Mouse (Mus musculus) spleen, postnatal 36 days (tissue): Measurements from ENCODE around the gene Pithd1.

Experiments used
- DNase-seq, 2 experiments: peaks; one replicate each; pipeline ENCODE4 v3.0.0; 2022; ENCODE audit warnings: low spot score in 2 of 2, mixed read lengths in 1 of 2

The Pithd1 gene

DNA sequence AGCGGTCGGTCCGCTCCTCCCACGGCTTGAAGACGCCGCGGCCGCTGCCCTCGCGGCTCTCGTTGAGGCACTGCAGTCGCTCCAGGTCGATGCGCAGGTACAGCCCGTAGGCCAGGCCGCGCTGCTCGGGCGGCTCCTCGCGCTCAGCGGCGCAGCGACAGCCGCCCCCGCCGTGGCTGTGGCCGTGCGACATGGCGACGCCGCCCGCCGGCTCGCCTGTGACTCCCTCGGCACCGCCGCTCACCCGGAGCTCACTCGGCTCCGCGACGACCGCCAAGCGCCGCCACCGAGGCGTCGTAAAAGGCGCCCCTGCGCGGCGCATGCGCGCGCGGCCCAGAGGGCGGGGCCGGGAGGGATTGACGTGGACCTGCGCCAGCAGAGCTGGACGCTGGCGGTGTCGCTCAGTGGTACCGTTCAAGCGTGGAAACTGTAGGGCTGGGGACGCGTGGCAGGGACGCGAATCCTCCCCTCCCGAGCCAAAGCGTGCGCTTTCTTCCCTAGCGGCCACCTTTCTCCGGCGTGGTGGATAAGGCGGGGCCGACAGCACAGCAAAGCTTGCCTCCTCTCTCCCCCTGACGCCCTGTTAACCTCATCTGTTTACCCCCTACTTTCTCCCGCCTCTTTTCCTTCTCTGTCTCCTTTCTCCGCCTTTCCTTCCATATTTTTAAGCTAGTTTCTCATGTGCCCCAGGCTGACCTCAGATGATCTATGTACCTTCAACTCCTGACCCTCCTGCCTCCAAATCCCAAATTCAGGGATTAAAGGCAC, at the start of gene Pithd1:
Pithd1 (minus strand) TSS at position 322 of the 768 bp plus-strand sequence.
- peak; percentile 93 for DNase-seq

DNA sequence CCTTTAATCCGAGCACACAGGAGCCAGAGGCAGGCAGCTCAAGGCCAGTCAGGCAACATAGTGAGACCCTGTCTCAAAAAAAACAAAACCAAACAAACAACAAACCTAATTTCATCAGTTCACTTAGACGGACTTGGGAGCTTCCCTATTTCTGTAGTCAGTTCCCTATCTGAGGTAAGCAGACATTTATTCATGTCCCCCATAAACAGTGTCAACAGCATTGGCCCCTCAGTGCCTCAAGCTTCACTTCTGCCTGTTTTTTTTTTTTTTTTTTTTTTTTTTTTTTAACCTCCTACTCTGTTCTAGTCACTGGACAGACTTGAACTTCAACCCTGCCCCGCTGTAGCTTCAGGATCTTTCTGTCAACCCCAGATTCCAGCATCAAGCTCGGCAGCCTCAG, 48.0 kb upstream of the Pithd1 start:
- no peak for DNase-seq

DNA sequence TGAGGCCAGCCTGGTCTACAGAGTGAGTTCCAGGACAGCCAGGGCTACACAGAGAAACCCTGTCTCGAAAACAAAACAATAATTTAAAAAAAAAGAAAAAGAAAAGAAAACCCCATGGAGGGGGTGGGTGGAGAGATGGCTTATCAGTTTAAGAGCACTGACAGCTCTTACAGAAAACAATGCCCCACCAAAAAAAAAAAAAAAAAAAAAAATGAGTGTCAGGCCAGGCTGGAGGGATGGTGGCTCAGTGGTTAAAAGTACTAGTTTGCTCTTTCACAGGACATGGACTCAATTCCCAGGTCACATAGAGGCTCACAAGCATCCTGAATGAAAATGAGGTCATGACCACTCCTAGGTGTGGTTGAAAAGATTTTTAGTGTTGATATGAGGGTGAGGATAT, 46.2 kb upstream of the Pithd1 start:
- DNase-seq, result no peak

DNA sequence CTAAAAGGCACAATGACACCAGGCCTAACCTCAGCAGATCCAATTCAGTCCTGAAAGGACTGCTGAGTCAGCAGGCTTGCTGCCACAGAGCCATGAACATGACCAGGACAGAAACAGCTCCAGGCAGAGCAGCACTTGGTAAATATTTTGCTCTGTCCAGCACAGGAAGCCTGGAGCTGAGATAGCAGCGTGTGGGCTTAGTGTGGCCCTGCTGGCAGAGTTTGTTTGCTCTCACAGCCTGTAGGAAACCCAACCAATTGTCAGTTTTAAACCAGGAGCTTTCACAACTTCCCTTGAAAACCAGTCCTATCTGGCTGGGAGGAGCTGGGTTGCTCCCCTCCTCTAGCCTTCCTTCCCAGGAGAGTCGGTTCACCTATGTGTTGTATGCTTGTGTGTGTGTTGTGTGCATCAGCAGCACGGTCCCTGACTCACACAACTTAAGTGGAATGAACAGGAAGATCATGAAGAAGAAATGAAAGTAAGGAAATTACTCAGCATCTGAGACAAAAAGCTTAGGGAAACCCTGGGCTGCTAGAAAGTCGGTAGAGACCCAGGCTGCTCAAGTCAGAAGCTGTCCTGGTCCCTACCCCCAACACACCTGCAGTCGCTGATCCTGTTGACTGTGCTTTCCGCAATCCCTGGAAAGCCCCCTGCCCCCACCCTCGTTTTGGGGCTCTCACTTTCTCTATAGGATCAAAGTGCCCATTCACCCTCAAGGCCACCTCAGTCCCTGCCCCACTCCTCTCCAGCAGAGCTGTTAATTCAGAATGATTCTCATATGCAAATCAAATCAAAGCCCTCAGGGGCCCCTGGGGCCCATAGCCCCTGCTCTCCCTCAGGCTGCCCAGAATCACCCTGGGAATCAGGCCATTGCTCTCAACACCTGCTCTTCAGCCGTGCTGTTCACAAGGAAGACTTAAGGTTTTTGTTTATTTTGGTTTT, 44.2 kb upstream of the Pithd1 start:
- peak in 1 of 2 experiments; percentile 10 for DNase-seq

DNA sequence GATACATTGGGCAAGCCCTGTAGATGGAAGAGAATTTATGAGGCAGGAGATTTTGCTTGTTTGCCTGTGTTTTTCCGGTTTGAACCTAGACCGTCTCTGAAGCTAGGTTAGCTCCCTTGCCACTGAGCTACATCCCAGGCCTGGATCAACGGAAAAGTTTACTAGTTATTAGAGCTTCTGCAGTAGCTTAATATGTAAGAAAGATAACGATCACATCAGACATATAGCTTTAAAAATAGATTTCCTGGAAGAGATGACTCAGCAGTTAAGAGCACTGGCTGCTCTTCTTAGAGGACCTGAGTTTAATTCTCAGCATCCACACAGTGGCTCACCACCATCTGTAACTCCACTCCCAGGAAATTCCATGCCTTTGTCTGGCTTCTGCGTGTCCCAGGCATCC, 41.6 kb upstream of the Pithd1 start:
- DNase-seq, result no peak

DNA sequence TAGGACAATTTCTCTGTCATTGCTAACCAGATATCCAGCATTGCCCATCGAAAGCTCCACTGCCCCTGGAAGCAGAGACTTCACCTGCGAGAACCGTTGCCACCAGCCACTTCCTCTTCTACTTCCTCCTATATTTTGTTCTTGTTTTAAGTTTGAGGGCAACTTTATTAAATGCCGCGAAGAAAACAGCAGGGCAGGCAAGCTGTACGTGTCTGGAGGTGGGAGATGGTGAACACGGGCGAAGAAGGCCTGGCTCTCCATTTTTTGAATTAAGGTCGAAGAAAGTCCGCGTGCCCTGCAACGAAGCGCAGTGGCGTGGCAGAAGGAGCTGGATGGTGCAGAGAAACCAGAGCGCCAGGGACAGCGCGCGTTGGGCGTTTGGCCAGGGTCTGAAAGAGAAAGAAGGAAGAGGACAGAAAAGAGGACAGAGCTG, 41.1 kb upstream of the Pithd1 start:
- DNase-seq, result peak; percentile 60 to 69

DNA sequence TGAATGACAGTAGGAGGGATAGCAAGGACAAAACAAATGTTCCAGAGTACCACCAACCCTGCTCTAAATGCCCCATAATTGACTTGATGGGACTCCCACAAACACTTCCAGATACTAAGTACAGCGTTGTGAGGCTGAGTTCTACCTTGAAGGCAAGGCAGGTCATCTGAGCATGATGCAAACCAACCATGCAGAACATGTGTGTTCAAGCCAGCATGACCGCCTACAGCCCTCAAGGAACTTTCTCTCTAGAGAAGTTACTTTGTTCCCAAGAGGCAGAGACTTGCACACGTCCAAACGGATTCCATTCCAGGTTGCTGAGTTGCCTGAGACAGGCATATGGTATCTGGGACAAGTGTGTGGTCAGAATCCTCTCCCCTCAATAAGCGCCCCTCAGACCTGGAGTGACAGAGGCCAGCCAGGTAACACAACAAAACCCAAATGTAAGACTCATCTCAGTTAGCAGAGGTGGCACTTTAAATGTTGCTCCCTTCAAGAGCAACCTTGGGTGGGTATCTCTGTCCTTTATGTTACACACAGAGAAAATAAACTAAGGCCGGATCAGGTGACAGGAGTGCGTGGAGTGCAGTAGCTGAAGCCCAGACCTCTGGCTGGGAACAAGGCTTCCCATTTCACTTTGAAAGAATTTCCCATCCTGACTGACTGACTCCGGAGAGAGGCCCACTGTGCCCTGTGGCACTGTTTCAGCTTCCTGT, 40.5 kb upstream of the Pithd1 start:
- DNase-seq, result peak; percentile 21 to 30

DNA sequence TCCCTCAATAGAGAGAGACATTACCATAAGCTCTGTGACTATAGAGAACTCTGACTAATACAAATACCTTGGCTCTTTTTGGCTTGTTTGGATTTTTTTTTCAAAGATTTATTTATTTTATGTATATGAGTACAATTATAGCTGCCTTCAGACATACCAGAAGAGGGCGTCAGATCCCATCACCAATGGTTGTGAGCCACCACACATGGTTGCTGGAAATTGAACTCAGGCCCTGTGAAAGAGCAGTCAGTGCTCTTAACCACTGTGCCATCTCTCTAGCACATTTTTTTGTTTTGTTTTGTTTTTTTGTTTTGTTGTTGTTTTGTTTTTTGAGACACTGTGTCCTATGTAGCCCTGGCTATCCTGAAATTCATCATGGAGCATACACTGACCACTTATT, 38.3 kb upstream of the Pithd1 start:
- no peak for DNase-seq

DNA sequence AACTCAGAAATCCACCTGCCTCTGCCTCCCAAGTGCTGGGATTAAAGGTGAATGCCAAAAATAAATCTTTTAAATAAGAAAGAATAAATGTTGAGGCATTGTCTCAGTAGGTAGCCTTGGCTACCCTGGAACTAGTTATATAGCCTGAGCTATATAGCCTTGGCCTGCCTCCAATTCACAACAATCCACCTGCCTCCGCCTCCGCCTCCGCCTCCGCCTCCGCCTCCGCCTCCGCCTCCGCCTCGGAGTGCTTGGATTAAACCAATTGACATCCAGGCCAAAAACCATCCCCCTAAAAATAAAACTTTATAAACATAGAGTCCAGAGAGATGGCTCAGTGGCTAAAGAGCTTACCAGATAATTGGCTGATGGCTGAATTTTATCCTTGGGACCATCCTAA, 35.9 kb upstream of the Pithd1 start:
- DNase-seq, result no peak

DNA sequence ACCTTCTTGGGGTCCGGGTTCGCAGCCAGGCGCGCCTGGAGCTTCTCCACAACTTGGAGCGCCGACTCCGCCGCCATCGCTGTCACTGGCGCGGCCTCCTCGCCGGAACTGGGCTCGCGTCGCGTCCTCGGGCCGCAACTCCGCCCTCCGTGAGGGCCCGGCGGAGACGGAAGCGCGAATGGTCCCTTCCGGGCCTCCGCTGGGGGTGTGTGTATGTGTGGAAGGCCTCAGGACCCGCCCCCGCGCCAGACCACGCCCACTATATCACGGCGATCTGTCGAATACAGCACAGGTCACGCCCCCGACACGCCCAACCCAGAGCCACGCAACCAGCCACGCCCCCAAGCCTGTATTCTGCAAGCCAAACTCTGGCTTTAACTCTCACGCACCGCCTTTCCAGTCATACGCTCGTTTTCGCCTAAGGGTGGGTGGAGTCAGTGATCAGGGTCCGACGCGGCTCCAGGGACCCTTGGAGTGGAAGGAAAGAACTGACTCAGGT, 34.5 kb upstream of the Pithd1 start, which contains the start of gene Eloa:
Eloa (minus strand) TSS at position 215 of the 499 bp plus-strand sequence.
- DNase-seq, result peak; percentile 100

DNA sequence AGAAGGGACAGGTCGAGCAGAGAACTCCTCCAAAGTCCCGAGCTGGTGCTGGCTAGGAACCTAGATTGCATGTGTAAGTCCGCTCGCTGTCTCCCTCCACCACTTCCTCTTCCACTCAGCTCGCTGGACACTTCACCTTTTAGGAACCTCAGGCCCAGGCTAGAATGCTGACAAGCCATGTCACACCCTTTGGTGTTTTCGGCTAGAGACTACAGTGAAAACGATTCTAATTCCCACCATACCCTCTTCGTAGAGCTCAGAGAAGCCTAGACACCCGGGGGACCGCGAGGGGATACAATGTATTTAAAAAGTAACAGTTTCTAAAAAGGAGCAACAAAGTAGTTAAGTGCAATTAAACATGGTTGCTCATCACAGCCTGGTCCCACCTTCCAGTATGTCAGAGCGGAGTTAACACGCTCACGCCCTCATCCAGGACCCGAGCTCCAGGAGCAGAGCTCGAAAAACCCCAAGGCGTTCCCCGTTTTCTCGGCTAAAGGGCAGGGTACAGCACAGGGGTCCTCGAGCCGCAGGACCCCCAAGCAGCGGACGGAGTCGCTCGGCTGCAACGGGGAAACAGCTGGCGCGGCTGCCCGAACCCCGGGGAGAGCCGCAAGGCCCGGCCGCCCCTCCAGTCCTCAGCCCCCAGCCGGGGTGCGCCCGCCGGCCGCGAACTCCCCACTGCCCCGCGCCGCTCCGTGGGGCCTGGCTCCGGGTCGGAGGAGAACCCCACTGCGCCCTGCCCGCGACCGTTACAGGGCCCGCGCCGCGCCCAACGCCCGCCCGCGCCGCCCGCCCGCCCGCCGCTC, 33.9 kb upstream of the Pithd1 start:
- DNase-seq, result peak; percentile 36 to 46

DNA sequence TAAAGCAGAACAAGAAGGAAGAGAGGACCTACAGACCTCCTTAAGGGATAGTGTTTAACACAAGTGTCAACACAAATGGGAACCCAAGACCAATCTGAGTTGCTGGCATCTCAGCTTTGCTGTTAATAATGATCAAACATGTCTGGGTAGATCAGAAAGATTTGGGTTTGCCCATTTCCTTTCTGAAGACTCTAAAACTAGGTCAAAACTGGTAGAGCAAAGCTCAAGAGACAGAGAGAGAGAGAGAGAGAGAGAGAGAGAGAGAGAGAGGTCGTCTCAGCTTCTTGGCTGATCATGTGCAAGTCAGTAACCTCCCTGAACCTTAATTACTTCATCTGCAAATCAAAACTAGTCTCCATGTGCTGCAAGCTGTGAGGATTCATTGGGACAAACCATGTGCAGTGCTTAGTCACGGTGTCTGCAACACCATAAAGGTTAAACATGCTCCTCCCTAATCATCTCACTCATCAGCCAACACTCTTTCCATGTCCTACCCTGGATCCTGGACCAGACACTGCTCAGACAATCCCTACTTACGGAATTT, 29.1 kb upstream of the Pithd1 start:
- DNase-seq, result no peak

DNA sequence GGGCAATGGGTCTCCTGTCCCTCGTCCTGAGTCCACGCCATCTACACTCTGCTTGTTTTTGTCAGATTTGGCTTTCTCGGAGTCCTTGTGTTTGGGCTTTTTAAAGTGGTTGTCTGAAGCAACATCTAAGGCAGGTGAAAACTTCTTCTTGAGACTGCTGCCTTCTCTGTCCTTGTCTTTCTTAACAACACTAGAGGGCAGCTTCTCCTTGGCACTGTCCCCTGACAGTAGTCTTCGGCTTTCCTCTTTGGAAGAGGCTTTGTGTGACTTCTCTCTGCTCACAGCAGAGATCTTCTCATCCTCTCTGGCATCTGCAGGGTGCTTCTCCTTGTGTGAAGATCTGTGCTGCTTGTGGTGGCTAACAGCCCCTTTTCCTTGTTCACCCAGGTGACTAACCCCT, 23.5 kb upstream of the Pithd1 start:
- no peak for DNase-seq

DNA sequence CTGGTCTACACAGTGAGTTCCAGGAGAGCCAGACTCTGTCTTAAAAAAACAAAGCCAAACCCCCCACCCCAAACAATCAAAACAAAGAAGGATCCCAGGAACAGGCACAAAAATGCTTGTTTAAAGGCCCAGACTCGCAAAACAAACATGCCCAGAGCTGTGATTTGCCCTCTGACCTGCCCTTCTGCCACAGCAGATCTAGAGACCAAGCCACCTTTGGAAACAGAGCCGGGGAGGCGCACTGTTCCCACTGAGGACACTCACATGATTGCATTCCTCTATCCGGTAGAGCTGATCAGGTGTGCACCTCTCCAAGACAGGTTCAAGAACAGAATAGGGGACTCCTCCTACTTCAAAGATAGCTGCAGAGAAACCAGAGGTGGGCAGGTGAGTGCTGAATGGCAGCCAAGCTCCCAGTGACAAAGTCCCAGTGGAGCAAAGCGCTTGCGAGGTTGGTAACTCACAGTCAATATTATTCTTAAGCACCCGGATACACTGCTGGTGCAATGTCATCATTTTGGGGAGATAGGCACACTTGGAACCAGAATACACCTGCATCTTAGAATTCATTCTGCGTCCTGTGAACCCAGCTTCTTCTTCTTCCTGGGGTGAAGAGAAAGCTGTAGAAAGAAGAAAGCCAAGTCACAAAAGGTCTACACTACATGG, 21.9 kb upstream of the Pithd1 start:
- DNase-seq, result no peak

DNA sequence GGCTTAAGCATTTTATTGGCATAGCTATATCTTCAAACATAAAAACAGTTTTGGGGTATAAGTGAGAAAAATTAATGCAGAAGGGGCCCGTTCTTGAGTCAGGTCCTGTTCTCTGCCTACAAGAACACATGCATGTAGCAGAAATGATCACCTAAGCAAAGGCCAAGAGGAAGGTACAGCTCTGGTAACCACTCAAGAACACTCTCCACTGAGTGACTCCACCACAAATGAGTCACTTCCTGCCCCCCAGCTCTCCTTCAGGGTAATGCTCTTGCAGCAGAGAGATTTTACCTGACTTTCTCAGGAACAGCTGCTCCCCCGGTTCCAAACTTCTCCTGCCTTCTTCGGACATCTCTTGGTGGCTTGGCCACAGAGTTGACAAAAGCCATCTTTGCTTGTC, 19.8 kb upstream of the Pithd1 start:
- DNase-seq, result no peak

DNA sequence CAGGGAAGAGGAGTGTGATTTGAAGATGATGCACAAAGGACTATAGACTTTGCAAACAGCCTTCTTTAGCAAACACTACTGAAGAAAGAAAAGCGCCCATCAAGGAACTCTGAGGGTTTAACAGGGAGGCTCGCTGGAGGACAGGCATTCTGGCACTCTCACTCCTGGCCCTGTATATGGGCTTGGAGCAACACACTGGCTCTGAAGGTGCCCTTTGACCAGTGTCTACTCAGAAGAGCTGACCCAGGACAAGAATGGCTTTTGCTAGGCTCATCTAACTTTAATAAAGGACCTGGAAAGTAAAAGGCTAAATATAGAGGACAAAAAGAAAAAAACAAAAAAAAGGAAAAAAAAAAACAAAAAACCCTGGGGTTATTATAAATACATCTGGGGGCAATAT, 17.9 kb upstream of the Pithd1 start:
- no peak for DNase-seq

DNA sequence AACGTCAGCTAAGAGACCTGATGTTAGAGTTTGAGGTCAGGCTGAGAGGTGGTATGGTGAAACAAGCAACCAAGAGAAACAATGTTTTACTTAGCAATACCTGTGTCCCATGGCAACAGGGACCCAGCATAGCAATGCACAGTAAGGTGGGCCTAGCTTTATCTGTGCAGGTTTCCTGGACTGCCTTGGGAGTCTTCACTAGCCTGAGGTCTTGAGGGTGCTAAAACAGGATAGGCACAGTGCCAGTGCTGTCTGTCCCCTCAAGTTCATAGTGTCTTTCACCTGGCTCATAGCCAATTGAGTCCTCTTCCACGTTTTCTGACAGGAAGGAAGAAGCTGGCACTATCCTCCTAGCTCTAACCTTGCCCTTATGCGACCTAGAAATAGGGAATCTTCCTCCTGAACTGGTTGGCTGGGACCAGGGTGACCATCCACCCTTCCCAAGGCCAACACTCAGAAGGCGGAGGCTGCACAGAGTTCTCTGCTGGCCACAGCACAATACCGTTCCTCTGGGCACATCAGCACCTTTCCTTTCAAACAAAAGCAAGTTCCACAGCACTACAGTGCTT, 17.1 kb upstream of the Pithd1 start:
- no peak for DNase-seq

DNA sequence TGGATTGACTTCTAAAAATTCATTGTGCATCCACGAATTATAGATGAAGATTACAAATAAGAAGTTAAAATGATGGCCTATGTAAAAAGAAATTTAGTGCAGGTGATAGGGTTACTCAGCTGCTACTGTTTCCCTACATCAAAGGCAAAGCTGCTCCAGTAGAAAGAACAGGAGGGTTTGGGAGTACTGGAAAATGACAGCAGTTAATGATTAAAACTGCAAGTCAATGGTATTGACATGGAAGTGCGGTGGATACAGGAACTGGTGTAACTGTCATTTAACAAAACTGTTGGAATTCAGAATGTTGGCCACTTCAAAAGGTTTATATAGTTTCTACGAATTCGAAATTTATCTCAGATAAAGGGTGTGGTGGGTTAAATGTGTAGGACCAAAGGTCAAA, 8.1 kb upstream of the Pithd1 start:
- no peak for DNase-seq

DNA sequence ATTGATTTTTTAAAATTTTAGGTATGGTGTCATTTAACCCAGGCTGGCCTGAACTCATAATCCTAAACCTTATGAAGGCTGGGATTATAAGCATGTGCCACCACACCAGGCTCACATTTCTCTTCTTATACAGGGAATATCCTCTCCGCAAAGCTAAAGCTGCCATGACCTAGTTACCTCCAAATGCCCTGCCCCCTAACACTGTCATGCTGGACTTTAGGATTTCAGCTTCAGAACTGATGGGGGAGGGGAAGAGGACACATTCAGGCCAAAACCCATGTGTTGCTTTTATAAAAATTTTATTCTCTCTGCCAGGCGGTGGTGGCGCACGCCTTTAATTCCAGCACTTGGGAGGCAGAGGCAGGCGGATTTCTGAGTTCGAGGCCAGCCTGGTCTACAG, 6.9 kb upstream of the Pithd1 start:
- no peak for DNase-seq

DNA sequence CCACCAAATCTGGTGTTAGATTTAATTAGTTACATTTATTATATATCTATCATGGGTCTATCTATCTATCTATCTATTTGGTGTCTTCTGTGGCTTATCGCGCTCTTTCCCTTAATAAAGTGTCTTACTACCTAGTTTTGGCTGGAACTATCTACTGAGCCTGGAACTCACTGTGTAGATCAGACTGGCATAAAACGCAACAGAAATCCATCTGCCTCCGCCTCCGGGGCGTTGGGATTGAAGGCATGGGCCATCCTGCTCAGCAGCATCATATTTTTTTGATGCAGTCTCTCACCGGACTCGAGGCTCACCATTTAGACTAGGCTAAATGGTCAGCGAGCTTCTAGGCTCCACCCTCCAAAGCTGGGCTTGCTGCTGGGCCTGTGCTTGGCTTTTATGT, 650 bp upstream of the Pithd1 start:
- no peak for DNase-seq
